Mouse (Mus musculus): Measurements from ENCODE around the gene Tm2d3.
A peak's percentile ranks its signal among the peaks of the same experiment; 100 is the strongest.

The Tm2d3 gene

DNA sequence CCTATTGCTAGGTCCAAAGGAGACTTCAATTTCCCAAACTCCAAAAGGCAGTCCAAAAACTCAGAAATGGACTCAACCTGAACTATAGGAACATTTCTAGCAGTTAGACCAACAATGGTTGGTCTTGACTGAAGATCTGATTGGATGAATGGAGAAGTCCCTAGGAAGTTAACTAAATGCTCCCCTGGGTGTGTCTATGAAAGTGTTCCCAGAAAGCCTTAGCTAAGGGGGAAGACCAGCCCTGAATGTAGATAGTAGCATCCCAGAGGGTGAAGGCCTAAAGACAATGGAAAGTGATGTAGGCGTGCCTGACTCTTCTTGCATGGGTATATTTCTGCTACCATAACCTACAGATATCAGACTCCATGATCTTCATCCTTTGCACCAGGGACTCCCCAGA lies 17.5 kb downstream of the Tm2d3 start:
- no peak for DNase-seq

DNA sequence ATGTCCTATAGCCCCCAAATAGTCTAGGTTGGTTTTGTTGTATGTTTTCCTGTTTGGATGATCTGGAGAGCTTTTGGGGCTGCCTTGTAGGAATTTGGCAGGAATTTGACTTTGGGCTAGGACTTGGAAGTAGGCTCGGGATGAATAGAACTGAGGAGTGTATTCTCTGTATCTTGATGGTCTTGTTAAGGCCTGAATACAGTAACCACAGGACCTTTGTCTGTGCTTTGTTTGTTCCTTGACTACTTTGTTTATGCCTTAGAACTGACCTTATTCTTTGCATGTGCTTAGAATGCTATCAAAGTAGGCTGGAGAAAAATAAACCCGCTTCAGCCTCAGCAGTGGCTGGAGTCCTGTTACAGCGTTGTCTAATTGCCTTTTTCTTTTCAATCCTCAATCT lies 19.3 kb downstream of the Tm2d3 start:
- no peak for DNase-seq

DNA sequence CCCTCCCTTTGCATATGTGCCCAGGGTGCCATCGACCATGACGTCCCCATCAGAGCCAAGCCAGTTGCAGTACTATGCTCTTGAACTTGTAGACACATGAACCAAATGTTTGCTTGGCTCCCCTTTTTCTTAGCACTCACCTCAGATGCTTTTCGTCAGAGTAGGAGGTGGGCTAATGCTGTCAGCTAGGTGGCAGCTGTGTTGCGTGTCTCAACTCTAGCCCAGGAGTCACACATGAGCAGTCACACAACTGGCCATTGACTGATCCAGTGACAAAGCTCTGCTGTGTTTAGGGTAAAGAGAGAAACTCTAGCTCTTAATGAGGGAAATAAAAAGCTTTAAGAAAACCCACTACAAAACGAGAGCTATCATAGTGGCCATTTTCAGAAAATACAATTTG lies 22.8 kb downstream of the Tm2d3 start:
- DNase-seq, result no peak

DNA sequence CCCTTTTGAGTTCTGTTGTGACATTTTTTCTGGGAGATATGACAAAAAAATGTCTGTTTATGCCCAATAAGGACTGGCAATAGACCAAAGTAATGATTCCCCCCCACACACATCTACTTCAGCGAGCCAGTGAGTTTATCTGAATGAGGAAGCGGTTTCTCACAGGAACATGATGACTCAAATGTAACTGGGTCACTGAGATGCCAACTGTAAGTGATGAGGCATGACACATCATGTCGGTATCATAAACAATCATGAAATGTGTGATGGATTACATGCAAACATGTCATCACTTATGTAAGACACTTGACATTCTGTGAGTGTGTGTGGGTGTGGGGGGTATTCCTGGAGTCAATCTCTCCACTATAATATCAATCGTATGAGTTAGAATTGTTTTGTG lies 23.3 kb downstream of the Tm2d3 start:
- DNase-seq, result no peak

DNA sequence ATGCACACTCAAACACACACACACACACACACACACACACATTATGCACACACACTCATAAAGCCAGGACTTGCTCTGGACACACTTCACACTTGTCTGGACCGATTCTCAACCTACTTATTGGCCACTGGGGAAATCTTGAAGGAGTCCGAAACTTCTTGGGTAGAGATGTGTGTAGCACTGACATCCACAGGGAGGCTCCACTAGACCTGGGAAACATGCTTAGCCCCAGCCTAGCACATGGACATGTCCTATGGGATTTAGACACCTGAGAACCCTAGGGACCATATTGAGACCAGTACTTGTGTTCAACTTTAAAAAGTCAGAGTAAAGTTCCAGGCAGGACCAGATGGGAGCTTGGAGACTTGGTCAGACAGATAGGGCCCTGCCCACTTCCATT lies 43.1 kb downstream of the Tm2d3 start:
- DNase-seq, result peak; percentile 5 to 12

DNA sequence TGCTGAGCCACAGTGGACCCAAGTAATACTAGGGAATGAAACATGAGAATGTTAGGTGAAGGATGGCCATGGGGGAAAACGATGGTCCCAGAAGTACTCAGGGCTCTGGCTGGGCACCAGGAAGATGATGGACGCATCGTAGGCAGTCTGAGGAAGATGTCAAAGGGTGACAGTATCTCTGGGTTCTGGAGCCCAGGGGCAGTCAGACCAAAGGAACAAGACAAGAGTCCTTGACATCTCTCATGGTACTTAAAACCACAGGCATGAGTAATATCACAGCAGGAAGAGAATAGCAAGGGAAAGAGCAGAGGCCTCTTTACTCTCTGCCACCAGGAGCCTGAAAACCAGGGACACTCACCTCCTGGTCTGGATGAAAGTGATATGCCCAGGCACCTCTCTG lies 44.3 kb downstream of the Tm2d3 start:
- no peak for DNase-seq

DNA sequence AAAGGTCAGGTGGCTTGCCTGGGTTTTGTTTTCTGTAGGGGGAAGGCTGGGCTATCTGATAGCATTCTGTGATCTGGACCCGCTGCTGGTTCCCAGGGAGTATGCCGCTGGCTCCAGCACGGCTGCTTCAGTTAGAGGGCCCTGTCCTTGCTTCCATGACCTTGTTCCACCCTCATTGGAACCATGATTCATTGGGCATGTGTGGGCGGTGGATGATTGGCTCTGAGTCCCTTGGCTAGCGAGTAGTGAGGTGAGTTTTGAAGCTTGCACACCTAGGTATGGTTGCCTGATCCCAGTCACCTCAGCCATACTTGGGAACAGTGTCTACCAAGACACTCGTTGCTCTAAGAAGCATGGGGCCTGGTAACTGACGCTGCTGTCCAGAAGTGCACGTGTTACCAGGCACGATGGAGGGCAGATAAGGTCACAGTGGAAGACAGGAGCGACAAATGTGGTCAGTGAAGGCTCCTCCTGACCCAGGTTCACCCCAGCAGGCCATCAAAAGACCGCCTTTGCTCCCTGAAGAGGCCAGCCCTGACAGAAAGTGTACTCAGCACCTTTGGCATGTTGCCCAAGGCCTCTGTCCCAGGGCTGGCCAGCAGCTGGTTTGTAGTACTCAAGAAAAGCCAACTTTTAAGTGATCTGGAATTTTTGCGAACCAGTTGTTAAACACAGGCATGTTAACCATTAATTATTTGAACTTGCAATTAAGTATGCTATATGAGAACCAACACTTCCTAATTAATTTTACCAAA lies 46.5 kb downstream of the Tm2d3 start:
- peak; percentile 19 to 53 for DNase-seq

DNA sequence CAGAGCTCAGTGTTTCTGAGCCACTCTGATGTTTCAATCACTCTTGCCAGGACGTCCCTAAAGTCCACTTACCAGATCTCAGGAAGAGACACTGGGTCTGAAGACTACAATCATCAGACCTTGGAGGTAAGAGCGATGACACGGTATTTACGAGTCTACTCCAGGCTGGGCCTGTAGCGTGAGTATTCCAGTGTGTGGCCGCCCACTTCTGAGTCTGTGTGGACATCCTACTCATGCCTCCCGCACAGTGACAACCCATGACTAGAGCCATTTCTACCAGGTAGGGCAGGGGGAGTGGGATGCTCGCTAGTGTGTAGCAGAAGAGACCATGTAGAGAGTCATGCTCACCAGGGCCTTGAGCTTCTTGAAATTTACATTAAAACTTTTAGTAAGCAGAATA lies 51.9 kb downstream of the Tm2d3 start:
- DNase-seq, result no peak

DNA sequence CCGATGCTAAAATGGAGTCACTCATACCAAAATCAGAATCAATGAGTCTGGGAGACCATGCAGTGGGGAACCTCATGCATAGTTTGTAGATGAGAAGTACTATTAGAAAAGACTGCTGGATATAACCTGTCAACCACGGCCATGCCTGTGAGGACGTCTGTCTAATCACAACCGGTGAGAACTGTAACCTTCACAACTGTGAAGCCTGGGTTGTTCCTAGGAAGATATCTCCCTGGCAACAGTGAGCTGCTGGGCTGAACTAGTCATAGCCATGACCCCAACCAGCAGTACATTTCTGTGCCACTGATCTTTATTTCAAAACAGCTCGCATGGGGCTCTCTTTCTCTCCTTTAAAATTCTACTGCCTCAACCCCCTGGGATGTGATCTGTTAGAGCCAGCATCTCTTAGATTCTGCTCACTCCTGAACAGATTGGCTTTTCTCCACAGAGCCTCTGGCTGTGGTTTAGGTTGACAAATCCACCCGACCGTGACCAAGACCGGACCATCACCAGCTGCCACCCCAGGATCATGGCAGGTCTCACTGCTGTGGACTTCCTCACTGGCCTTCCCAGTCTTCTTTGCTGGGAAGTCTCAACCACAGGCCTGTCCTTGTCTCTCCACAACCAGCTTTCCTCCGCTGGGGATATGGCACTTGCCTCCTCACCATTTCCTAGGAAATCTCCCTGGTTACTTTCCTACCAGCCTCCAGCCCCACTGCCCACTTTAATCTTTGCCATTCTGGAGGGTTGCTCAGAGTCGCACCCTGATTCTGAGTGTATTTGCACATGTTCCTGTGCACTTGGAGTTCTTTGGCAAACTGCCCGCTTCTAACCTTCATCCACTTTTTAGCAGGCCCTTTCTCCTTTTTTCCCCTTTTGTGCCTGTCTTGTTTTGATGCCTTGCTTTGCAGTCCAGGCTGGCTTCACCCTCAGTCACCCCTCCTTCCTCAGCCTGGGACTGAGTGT lies 57.3 kb downstream of the Tm2d3 start:
- peak in 1 of 2 experiments; percentile 1 for DNase-seq

All from lung, adult 18-20 months (tissue).